Mouse (Mus musculus): ENCODE results near the gene Ccnt1. TPM values are rescaled to one million over a fixed set of nuclear protein-coding genes. Genes with fewer than 3 reads are reported as not detected.
A peak's percentile ranks its signal among the peaks of the same experiment; 100 is the strongest.

Ccnt1 gene
- polyA plus RNA-seq, 1 experiment: 66.8 TPM

GRCm38 (mm10) chr15:98579795-98580464 is 9.2 kb upstream of the Ccnt1 start:
- H3K9ac ChIP-seq (ENCODE audit: low read depth, poor library complexity, severe bottlenecking): no peak overlapping the region
- H3K27ac ChIP-seq (ENCODE audit: insufficient read depth, low read length): no peak overlapping the region
- H3K9me3 ChIP-seq (replicated peaks; ENCODE audit: control insufficient read depth, insufficient read depth, low read length, poor library complexity, severe bottlenecking): no peaks in the 10 kb centered on the region
- H3K27me3 ChIP-seq (ENCODE audit: control insufficient read depth, insufficient read depth, low read length, poor library complexity, severe bottlenecking): no peaks in the 10 kb centered on the region
- no peaks in the 10 kb centered on the region for H3K36me3 ChIP-seq (ENCODE audit: control insufficient read depth, insufficient read depth, low read length, poor library complexity, severe bottlenecking)
- H3K4me3 ChIP-seq (ENCODE audit: low read depth, low read length): no peak overlapping the region
- TF ChIP-seq POLR2A (IDR thresholded peaks at IDR 0.05; ENCODE audit: insufficient read depth, low read length): no peak
- TF ChIP-seq CTCF (IDR thresholded peaks at IDR 0.05; ENCODE audit: low read depth, low read length): peak; percentile 85
- H3K4me1 ChIP-seq (ENCODE audit: control insufficient read depth, insufficient read depth, low read length): peaks cover 2% of the 10 kb centered on the region

- Histone ChIP-seq H3K36me3 (ENCODE audit: control insufficient read depth, insufficient read depth, low read length, poor library complexity, severe bottlenecking) (no peaks in the 10 kb centered on the region), H3K27ac (ENCODE audit: insufficient read depth, low read length) (no peak overlapping the region), H3K4me1 (ENCODE audit: control insufficient read depth, insufficient read depth, low read length) (no peaks in the 10 kb centered on the region), H3K27me3 (ENCODE audit: control insufficient read depth, insufficient read depth, low read length, poor library complexity, severe bottlenecking) (no peaks in the 10 kb centered on the region), H3K9me3 (replicated peaks; ENCODE audit: control insufficient read depth, insufficient read depth, low read length, poor library complexity, severe bottlenecking) (no peaks in the 10 kb centered on the region), H3K9ac (ENCODE audit: low read depth, poor library complexity, severe bottlenecking) (no peak overlapping the region), H3K4me3 (ENCODE audit: low read depth, low read length) (no peak overlapping the region)
- TF ChIP-seq EP300 (IDR thresholded peaks at IDR 0.05; ENCODE audit: insufficient read depth, low read depth, low read length) (no peak), CTCF (IDR thresholded peaks at IDR 0.05; ENCODE audit: low read depth, low read length) (no peak), POLR2A (IDR thresholded peaks at IDR 0.05; ENCODE audit: insufficient read depth, low read length) (no peak)
These were observed 8.6 kb upstream of the Ccnt1 start for GRCm38 (mm10) chr15:98579310-98579709.

- Histone ChIP-seq H3K27me3 (ENCODE audit: control insufficient read depth, insufficient read depth, low read length, poor library complexity, severe bottlenecking) (no peaks in the 10 kb centered on the region), H3K9me3 (replicated peaks; ENCODE audit: control insufficient read depth, insufficient read depth, low read length, poor library complexity, severe bottlenecking) (no peaks in the 10 kb centered on the region), H3K27ac (ENCODE audit: insufficient read depth, low read length) (no peak overlapping the region), H3K36me3 (ENCODE audit: control insufficient read depth, insufficient read depth, low read length, poor library complexity, severe bottlenecking) (no peaks in the 10 kb centered on the region), H3K4me3 (ENCODE audit: low read depth, low read length) (no peak overlapping the region), H3K9ac (ENCODE audit: low read depth, poor library complexity, severe bottlenecking) (no peak overlapping the region), H3K4me1 (ENCODE audit: control insufficient read depth, insufficient read depth, low read length) (no peaks in the 10 kb centered on the region)
- TF ChIP-seq EP300 (IDR thresholded peaks at IDR 0.05; ENCODE audit: insufficient read depth, low read depth, low read length) (no peak), CTCF (IDR thresholded peaks at IDR 0.05; ENCODE audit: low read depth, low read length) (no peak), POLR2A (IDR thresholded peaks at IDR 0.05; ENCODE audit: insufficient read depth, low read length) (no peak)
These were observed 2.6 kb upstream of the Ccnt1 start for GRCm38 (mm10) chr15:98573293-98573692.

GRCm38 (mm10) chr15:98569795-98570365 is 843 bp downstream of the Ccnt1 start:
- H3K27me3 ChIP-seq (ENCODE audit: control insufficient read depth, insufficient read depth, low read length, poor library complexity, severe bottlenecking): no peaks in the 10 kb centered on the region
- TF ChIP-seq EP300 (IDR thresholded peaks at IDR 0.05; ENCODE audit: insufficient read depth, low read depth, low read length) (no peak), POLR2A (IDR thresholded peaks at IDR 0.05; ENCODE audit: insufficient read depth, low read length) (no peak), CTCF (IDR thresholded peaks at IDR 0.05; ENCODE audit: low read depth, low read length) (no peak)

GRCm38 (mm10) chr15:98569216-98569615 is 1.5 kb downstream of the Ccnt1 start:
- peak overlapping the region; percentile 97 for H3K4me3 ChIP-seq (ENCODE audit: low read depth, low read length)
- peak overlapping the region; percentile 86 for H3K9ac ChIP-seq (ENCODE audit: low read depth, poor library complexity, severe bottlenecking)
- TF ChIP-seq CTCF (IDR thresholded peaks at IDR 0.05; ENCODE audit: low read depth, low read length) (no peak), EP300 (IDR thresholded peaks at IDR 0.05; ENCODE audit: insufficient read depth, low read depth, low read length) (no peak)
- no peaks in the 10 kb centered on the region for H3K9me3 ChIP-seq (replicated peaks; ENCODE audit: control insufficient read depth, insufficient read depth, low read length, poor library complexity, severe bottlenecking)
- peak overlapping the region; percentile 76 for H3K27ac ChIP-seq (ENCODE audit: insufficient read depth, low read length)
- no peaks in the 10 kb centered on the region for H3K27me3 ChIP-seq (ENCODE audit: control insufficient read depth, insufficient read depth, low read length, poor library complexity, severe bottlenecking)
- H3K36me3 ChIP-seq (ENCODE audit: control insufficient read depth, insufficient read depth, low read length, poor library complexity, severe bottlenecking): peaks cover 16% of the 10 kb centered on the region
- no peaks in the 10 kb centered on the region for H3K4me1 ChIP-seq (ENCODE audit: control insufficient read depth, insufficient read depth, low read length)

More at GRCm38 (mm10) chr15:98569795-98570365, 843 bp downstream of the Ccnt1 start:
- H3K9ac ChIP-seq (ENCODE audit: low read depth, poor library complexity, severe bottlenecking): no peak overlapping the region
- no peak overlapping the region for H3K27ac ChIP-seq (ENCODE audit: insufficient read depth, low read length)
- H3K4me1 ChIP-seq (ENCODE audit: control insufficient read depth, insufficient read depth, low read length): no peaks in the 10 kb centered on the region
- no peak overlapping the region for H3K4me3 ChIP-seq (ENCODE audit: low read depth, low read length)
- H3K9me3 ChIP-seq (replicated peaks; ENCODE audit: control insufficient read depth, insufficient read depth, low read length, poor library complexity, severe bottlenecking): no peaks in the 10 kb centered on the region
- peaks cover 12% of the 10 kb centered on the region for H3K36me3 ChIP-seq (ENCODE audit: control insufficient read depth, insufficient read depth, low read length, poor library complexity, severe bottlenecking)

GRCm38 (mm10) chr15:98568256-98569033 is 2.3 kb downstream of the Ccnt1 start:
- TF ChIP-seq EP300 (IDR thresholded peaks at IDR 0.05; ENCODE audit: insufficient read depth, low read depth, low read length) (no peak), POLR2A (IDR thresholded peaks at IDR 0.05; ENCODE audit: insufficient read depth, low read length) (no peak), CTCF (IDR thresholded peaks at IDR 0.05; ENCODE audit: low read depth, low read length) (no peak)

More at GRCm38 (mm10) chr15:98568256-98569033, 2.3 kb downstream of the Ccnt1 start:
- no peaks in the 10 kb centered on the region for H3K4me1 ChIP-seq (ENCODE audit: control insufficient read depth, insufficient read depth, low read length)
- peak overlapping the region; percentile 76 for H3K27ac ChIP-seq (ENCODE audit: insufficient read depth, low read length)
- H3K9me3 ChIP-seq (replicated peaks; ENCODE audit: control insufficient read depth, insufficient read depth, low read length, poor library complexity, severe bottlenecking): no peaks in the 10 kb centered on the region
- H3K9ac ChIP-seq (ENCODE audit: low read depth, poor library complexity, severe bottlenecking): peak overlapping the region; percentile 86
- H3K27me3 ChIP-seq (ENCODE audit: control insufficient read depth, insufficient read depth, low read length, poor library complexity, severe bottlenecking): no peaks in the 10 kb centered on the region
- H3K4me3 ChIP-seq (ENCODE audit: low read depth, low read length): peak overlapping the region; percentile 97
- H3K36me3 ChIP-seq (ENCODE audit: control insufficient read depth, insufficient read depth, low read length, poor library complexity, severe bottlenecking): peaks cover 20% of the 10 kb centered on the region

Data from ES-Bruce4 (cell line).